Mouse (Mus musculus) embryonic facial prominence, embryonic 14.5 days (tissue): ENCODE data around the gene Stk10. TPM values are rescaled to one million over a fixed set of nuclear protein-coding genes. Genes with fewer than 3 reads are reported as not detected.

Experiments
- ATAC-seq: fragments of 200-750 bp; cut with Nextera tagmentation; 2 replicates; pipeline ENCODE4 v1.8.0; 2017; ENCODE audit warnings: low read depth, moderate number of reproducible peaks, moderate TSS enrichment
- DNase-seq: peaks from one replicate; pipeline ENCODE4 v3.0.0-alpha.2; 2015; ENCODE audit warnings: low spot score
- H3K27ac ChIP-seq: fragments of 300-500 bp; sonication (generic); replicated peaks from 2 replicates; pipeline ENCODE4 v1.5.1; 2014; ENCODE audit warnings: low read depth, mild to moderate bottlenecking, low read length, moderate library complexity
- H3K27me3 ChIP-seq: fragments of 300-500 bp; sonication (generic); replicated peaks from 2 replicates; pipeline ENCODE4 v1.6.1; 2014; ENCODE audit warnings: low read length; ENCODE audit not compliant: control insufficient read depth, insufficient read depth
- H3K36me3 ChIP-seq: fragments of 300-500 bp; sonication (generic); 2 replicates; pipeline ENCODE4 v1.6.1; 2014; ENCODE audit warnings: low read length, mixed read lengths; ENCODE audit not compliant: control insufficient read depth, insufficient read depth
- H3K4me1 ChIP-seq: fragments of 300-500 bp; sonication (generic); 2 replicates; pipeline ENCODE4 v1.6.1; 2014; ENCODE audit warnings: antibody characterized with exemption, low read length; ENCODE audit not compliant: control insufficient read depth, insufficient read depth
- H3K4me2 ChIP-seq: fragments of 300-500 bp; sonication (generic); 2 replicates; pipeline ENCODE4 v1.6.1; 2014; ENCODE audit warnings: low read depth, mild to moderate bottlenecking, low read length, moderate library complexity, mixed read lengths
- H3K4me3 ChIP-seq: fragments of 300-500 bp; sonication (generic); 2 replicates; pipeline ENCODE4 v1.5.1; 2014; ENCODE audit warnings: low read depth, mild to moderate bottlenecking, low read length
- H3K9ac ChIP-seq: fragments of 300-500 bp; sonication (generic); 2 replicates; pipeline ENCODE4 v1.6.1; 2014; ENCODE audit warnings: low read depth, mild to moderate bottlenecking, low read length, moderate library complexity, mixed read lengths
- H3K9me3 ChIP-seq: fragments of 300-500 bp; sonication (generic); 2 replicates; pipeline ENCODE4 v1.6.1; 2016; ENCODE audit warnings: low read length; ENCODE audit not compliant: control insufficient read depth
- WGBS: fragments of 180-500 bp; shearing (Covaris S2); extraction: QIAGEN DNeasy Blood & Tissue Kit; methylation state at CpG from one replicate; pipeline ENCODE4 v1.1.7; 2014; 5-methylcytosine and 5-hydroxymethylcytosine counted together
- polyA plus RNA-seq: library from polyadenylated mRNA; unstranded; fragments of >200 nt; fragmentation: Nextera tagmentation; extraction: Ambion mirVana; gene quantifications from 2 replicates; pipeline ENCODE4 v1.2.1, GENCODE M21; 2014

Gene Stk10
- polyA plus RNA-seq, 1 experiment from 2014 or later, result 2.8 TPM

- WGBS, result 42% methylated on average over 7 of the region's 8 CpGs
- Histone ChIP-seq H3K27ac (no peak overlapping the region), H3K9me3 (no peaks in the 10 kb centered on the region), H3K27me3 (no peaks in the 10 kb centered on the region), H3K4me3 (no peak overlapping the region), H3K36me3 (no peaks in the 10 kb centered on the region), H3K4me1 (peaks cover 6% of the 10 kb centered on the region; the same call in 1 of the 2 replicates), H3K9ac (no peak overlapping the region), H3K4me2 (no peak overlapping the region)
- peak; percentile 41 for DNase-seq
- no peak for ATAC-seq
Observed at GRCm38 (mm10) chr11:32565088-32565487, 32.0 kb downstream of the Stk10 start.

GRCm38 (mm10) chr11:32566184-32566583, 33.1 kb downstream of the Stk10 start:
- no peak for DNase-seq
- peaks cover 6% of the 10 kb centered on the region; the same call in 1 of the 2 replicates for H3K4me1 ChIP-seq
- no peak overlapping the region for H3K4me2 ChIP-seq
- no peak overlapping the region for H3K4me3 ChIP-seq
- H3K36me3 ChIP-seq, result no peaks in the 10 kb centered on the region
- no peaks in the 10 kb centered on the region for H3K27me3 ChIP-seq
- 81% methylated on average over 6 of the region's 6 CpGs for WGBS
- ATAC-seq, result no peak
- H3K9me3 ChIP-seq, result no peaks in the 10 kb centered on the region
- no peak overlapping the region for H3K27ac ChIP-seq
- H3K9ac ChIP-seq, result no peak overlapping the region

GRCm38 (mm10) chr11:32567000-32567855, 34.1 kb downstream of the Stk10 start:
- no peak for DNase-seq
- Histone ChIP-seq H3K4me1 (peaks cover 6% of the 10 kb centered on the region; the same call in 1 of the 2 replicates), H3K27me3 (no peaks in the 10 kb centered on the region), H3K4me3 (no peak overlapping the region), H3K9ac (no peak overlapping the region), H3K9me3 (no peaks in the 10 kb centered on the region), H3K36me3 (no peaks in the 10 kb centered on the region), H3K27ac (no peak overlapping the region), H3K4me2 (no peak overlapping the region)
- no peak for ATAC-seq
- 85% methylated on average over 10 of the region's 10 CpGs for WGBS

- no peak overlapping the region for H3K27ac ChIP-seq
- H3K4me2 ChIP-seq, result no peak overlapping the region
- ATAC-seq (no peak), DNase-seq (no peak)
- peaks cover 6% of the 10 kb centered on the region; the same call in 1 of the 2 replicates for H3K4me1 ChIP-seq
- H3K4me3 ChIP-seq, result no peak overlapping the region
- H3K9me3 ChIP-seq, result no peaks in the 10 kb centered on the region
- H3K36me3 ChIP-seq, result no peaks in the 10 kb centered on the region
- H3K27me3 ChIP-seq, result no peaks in the 10 kb centered on the region
- H3K9ac ChIP-seq, result no peak overlapping the region
- 79% methylated on average over 7 of the region's 7 CpGs for WGBS
Observed at GRCm38 (mm10) chr11:32568060-32568459, 35.0 kb downstream of the Stk10 start.

- Histone ChIP-seq H3K4me2 (no peak overlapping the region), H3K36me3 (no peaks in the 10 kb centered on the region), H3K27me3 (no peaks in the 10 kb centered on the region), H3K9me3 (no peaks in the 10 kb centered on the region), H3K4me1 (peaks cover 6% of the 10 kb centered on the region; the same call in 1 of the 2 replicates), H3K4me3 (no peak overlapping the region), H3K27ac (no peak overlapping the region), H3K9ac (no peak overlapping the region)
- DNase-seq (no peak), ATAC-seq (no peak)
- WGBS, result 85% methylated on average over 15 of the region's 15 CpGs
Observed at GRCm38 (mm10) chr11:32568637-32569293, 35.7 kb downstream of the Stk10 start.

- H3K27me3 ChIP-seq, result no peaks in the 10 kb centered on the region
- H3K9me3 ChIP-seq, result no peaks in the 10 kb centered on the region
- ATAC-seq (no peak), DNase-seq (peak; percentile 26)
- WGBS, result 84% methylated on average over 6 of the region's 6 CpGs
- H3K27ac ChIP-seq, result no peak overlapping the region
- H3K4me1 ChIP-seq, result 0 out of 2 replicates have a peak, but pooled peaks cover 3% of the 10 kb centered on the region
- H3K4me3 ChIP-seq, result no peak overlapping the region
- no peak overlapping the region for H3K9ac ChIP-seq
- H3K36me3 ChIP-seq, result no peaks in the 10 kb centered on the region
- no peak overlapping the region for H3K4me2 ChIP-seq
Observed at GRCm38 (mm10) chr11:32571103-32571502, 38.0 kb downstream of the Stk10 start.

GRCm38 (mm10) chr11:32573669-32574068, 40.6 kb downstream of the Stk10 start:
- Histone ChIP-seq H3K27me3 (no peaks in the 10 kb centered on the region), H3K9ac (no peak overlapping the region), H3K9me3 (no peaks in the 10 kb centered on the region), H3K36me3 (no peaks in the 10 kb centered on the region), H3K4me3 (no peak overlapping the region), H3K4me2 (no peak overlapping the region), H3K27ac (no peak overlapping the region), H3K4me1 (no peaks in the 10 kb centered on the region)
- ATAC-seq, result no peak
- 100% methylated on average over 1 of the region's 2 CpGs for WGBS
- no peak for DNase-seq

GRCm38 (mm10) chr11:32575964-32576759, 43.1 kb downstream of the Stk10 start:
- no peaks in the 10 kb centered on the region for H3K9me3 ChIP-seq
- 67% methylated on average over 6 of the region's 6 CpGs for WGBS
- no peaks in the 10 kb centered on the region for H3K27me3 ChIP-seq
- DNase-seq (peak; percentile 61), ATAC-seq (peak; percentile 41; the same call in 1 of the 2 replicates)
- H3K4me3 ChIP-seq, result no peak overlapping the region
- no peak overlapping the region for H3K4me2 ChIP-seq
- no peaks in the 10 kb centered on the region for H3K4me1 ChIP-seq
- no peak overlapping the region for H3K27ac ChIP-seq
- H3K36me3 ChIP-seq, result no peaks in the 10 kb centered on the region
- no peak overlapping the region for H3K9ac ChIP-seq
